Mouse (Mus musculus): ENCODE measurements around the gene Cotl1.

The Cotl1 gene

GRCm38 (mm10) chr8:119838100-119838982 is 2.0 kb downstream of the Cotl1 start:
- DNase-seq (ENCODE audit: low spot score): no peak

GRCm38 (mm10) chr8:119837553-119838071 is 2.7 kb downstream of the Cotl1 start:
- DNase-seq (ENCODE audit: low spot score): no peak

GRCm38 (mm10) chr8:119836831-119837230 is 3.5 kb downstream of the Cotl1 start:
- no peak for DNase-seq (ENCODE audit: low spot score)

GRCm38 (mm10) chr8:119835270-119835669 is 5.1 kb downstream of the Cotl1 start:
- DNase-seq (ENCODE audit: low spot score): no peak

GRCm38 (mm10) chr8:119834676-119835075 is 5.7 kb downstream of the Cotl1 start:
- no peak for DNase-seq (ENCODE audit: low spot score)

GRCm38 (mm10) chr8:119832931-119833330 is 7.4 kb downstream of the Cotl1 start:
- DNase-seq (ENCODE audit: low spot score): no peak

- DNase-seq (ENCODE audit: low spot score): no peak
Measured at GRCm38 (mm10) chr8:119832101-119832617, 8.2 kb downstream of the Cotl1 start.

GRCm38 (mm10) chr8:119831336-119831995 is 8.9 kb downstream of the Cotl1 start:
- DNase-seq (ENCODE audit: low spot score): peak; percentile 70

- no peak for DNase-seq (ENCODE audit: low spot score)
Measured at GRCm38 (mm10) chr8:119830589-119830988, 9.8 kb downstream of the Cotl1 start.

- DNase-seq (ENCODE audit: low spot score): peak; percentile 73
Measured at GRCm38 (mm10) chr8:119829870-119830580, 10.3 kb downstream of the Cotl1 start.

- no peak for DNase-seq (ENCODE audit: low spot score)
Measured at GRCm38 (mm10) chr8:119829420-119829819, 10.9 kb downstream of the Cotl1 start.

GRCm38 (mm10) chr8:119829015-119829414 is 11.3 kb downstream of the Cotl1 start:
- DNase-seq (ENCODE audit: low spot score): no peak

GRCm38 (mm10) chr8:119827721-119828153 is 12.6 kb downstream of the Cotl1 start:
- no peak for DNase-seq (ENCODE audit: low spot score)

- DNase-seq (ENCODE audit: low spot score): no peak
Measured at GRCm38 (mm10) chr8:119826982-119827381, 13.4 kb downstream of the Cotl1 start.

GRCm38 (mm10) chr8:119825950-119826730 is 14.2 kb downstream of the Cotl1 start:
- DNase-seq (ENCODE audit: low spot score): no peak

- no peak for DNase-seq (ENCODE audit: low spot score)
Measured at GRCm38 (mm10) chr8:119824809-119825273, 15.5 kb downstream of the Cotl1 start.

- peak; percentile 41 for DNase-seq (ENCODE audit: low spot score)
Measured at GRCm38 (mm10) chr8:119824100-119824499, 16.2 kb downstream of the Cotl1 start.

- no peak for DNase-seq (ENCODE audit: low spot score)
Measured at GRCm38 (mm10) chr8:119823278-119823677, 17.1 kb downstream of the Cotl1 start.

- no peak for DNase-seq (ENCODE audit: low spot score)
Measured at GRCm38 (mm10) chr8:119821691-119822090, 18.7 kb downstream of the Cotl1 start.

- DNase-seq (ENCODE audit: low spot score): no peak
Measured at GRCm38 (mm10) chr8:119819976-119820375, 20.4 kb downstream of the Cotl1 start.

- no peak for DNase-seq (ENCODE audit: low spot score)
Measured at GRCm38 (mm10) chr8:119819316-119819715, 21.0 kb downstream of the Cotl1 start.
